Comparison of ENCODE assay signal across 23 mouse cellular contexts in genomic region chr14:14520195-14520594, GRCm38 (mm10).
A peak's percentile ranks its signal among the peaks of the same experiment; 100 is the strongest.
DNase-seq lines count a peak whose midpoint lies in the region; ATAC-seq and TF ChIP-seq lines count a peak whose summit lies in the region.
"Had no signal": no experiment of that assay in that cellular context is flagged by ENCODE, and none has a peak within 500 bp of the region (broad histone marks: within the 10 kb centered on the region; RNA-seq: fewer than 3 reads in every experiment).

No protein-coding gene starts in this region.

- no peak for TF ChIP-seq CTCF in small intestine, adult 2 months (IDR thresholded peaks at IDR 0.05; ENCODE audit: extremely low read depth, insufficient read length, insufficient replicate concordance, low read depth, low read length)

- H3K4me1 ChIP-seq in small intestine, adult 2 months (ENCODE audit: control insufficient read depth, insufficient read depth, insufficient read length, low read length): peaks cover 18% of the 10 kb centered on the region
- peaks cover 2% of the 10 kb centered on the region; the same call in 1 of the 2 replicates for H3K4me1 ChIP-seq in midbrain, embryonic 11.5 days (ENCODE audit: control insufficient read depth, insufficient read depth, low read length)
- H3K4me1 ChIP-seq: embryonic facial prominence, embryonic 15.5 days; forebrain, embryonic 12.5 days; heart, embryonic 13.5 days; liver, embryonic 15.5 days; midbrain, embryonic 12.5 days had no signal

- H3K36me3 ChIP-seq in small intestine, adult 2 months (ENCODE audit: control insufficient read depth, insufficient read depth, low read length): no peaks in the 10 kb centered on the region
- H3K36me3 ChIP-seq in midbrain, embryonic 11.5 days (ENCODE audit: control insufficient read depth, insufficient read depth, low read length): no peaks in the 10 kb centered on the region
- H3K36me3 ChIP-seq: embryonic facial prominence, embryonic 15.5 days; forebrain, embryonic 12.5 days; heart, embryonic 13.5 days; liver, embryonic 15.5 days; midbrain, embryonic 12.5 days had no signal

- H3K9ac ChIP-seq in midbrain, embryonic 11.5 days (ENCODE audit: low read length): no peak overlapping the region
- H3K9ac ChIP-seq: embryonic facial prominence, embryonic 15.5 days; forebrain, embryonic 12.5 days; heart, embryonic 13.5 days; liver, embryonic 15.5 days; midbrain, embryonic 12.5 days had no signal

- intact Hi-C loops in left cerebral cortex, postnatal 10 days (cut with DNase I): no loop called here

- peak; percentile 76 for ATAC-seq in common myeloid progenitor, adult 5-6 weeks (replicated peaks; ENCODE audit: low read depth, poor library complexity, severe bottlenecking)
- no peak for ATAC-seq in midbrain, embryonic 11.5 days (ENCODE audit: low FRiP score)
- ATAC-seq: hindbrain, postnatal 0 days; lung, postnatal 0 days had no signal

- no peaks in the 10 kb centered on the region for H3K27me3 ChIP-seq in small intestine, adult 2 months (ENCODE audit: control insufficient read depth, insufficient read depth, low read length)
- no peaks in the 10 kb centered on the region for H3K27me3 ChIP-seq in midbrain, embryonic 11.5 days (ENCODE audit: control insufficient read depth, insufficient read depth, low read length)
- H3K27me3 ChIP-seq: embryonic facial prominence, embryonic 15.5 days; forebrain, embryonic 12.5 days; heart, embryonic 13.5 days; liver, embryonic 15.5 days; midbrain, embryonic 12.5 days had no signal

- H3K9me3 ChIP-seq in midbrain, embryonic 11.5 days (ENCODE audit: control insufficient read depth, low read length): no peaks in the 10 kb centered on the region
- H3K9me3 ChIP-seq: embryonic facial prominence, embryonic 15.5 days; forebrain, embryonic 12.5 days; heart, embryonic 13.5 days; liver, embryonic 15.5 days; midbrain, embryonic 12.5 days had no signal

- TF ChIP-seq POLR2A in small intestine, adult 2 months (IDR thresholded peaks at IDR 0.05; ENCODE audit: low read depth, low read length): no peak

- no peak overlapping the region for H3K4me2 ChIP-seq in midbrain, embryonic 11.5 days
- H3K4me2 ChIP-seq: embryonic facial prominence, embryonic 15.5 days; forebrain, embryonic 12.5 days; heart, embryonic 13.5 days; liver, embryonic 15.5 days; midbrain, embryonic 12.5 days had no signal

- H3K4me3 ChIP-seq in small intestine, adult 2 months (ENCODE audit: low read depth, low read length): no peak overlapping the region
- no peak overlapping the region for H3K4me3 ChIP-seq in midbrain, embryonic 11.5 days (ENCODE audit: low read depth, low read length)
- H3K4me3 ChIP-seq: embryonic facial prominence, embryonic 15.5 days; forebrain, embryonic 12.5 days; heart, embryonic 13.5 days; liver, embryonic 15.5 days; midbrain, embryonic 12.5 days had no signal

- DNase-seq in adrenal gland, adult 8-10 months: peak; percentile 46
- no peak for DNase-seq in adrenal gland, postnatal 4 days (ENCODE audit: low spot score in 2 of 2)
- peak; percentile 10 for DNase-seq in layer of hippocampus, adult 9-11 months
- no peak for DNase-seq in layer of hippocampus, postnatal 25 days (ENCODE audit: extremely low spot score in 1 of 2, low spot score in 1 of 2)
- no peak for DNase-seq in midbrain, embryonic 11.5 days (ENCODE audit: low spot score, missing footprints)
- DNase-seq in left cerebral cortex, postnatal 10 days (ENCODE audit: extremely low spot score in 1 of 2, low spot score in 2 of 2): no peak
- DNase-seq: B cell, adult 2 months; cerebellum, postnatal 10 days; embryo, embryonic 11 days; gastrocnemius, postnatal 36 days; heart, postnatal 36 days; kidney, adult 9 months; kidney, postnatal 36 days; spleen, adult 18-20 months had no signal

- H3K27ac ChIP-seq in small intestine, adult 2 months (ENCODE audit: insufficient read depth, low read depth, low read length): peak overlapping the region; percentile 71; the same call in 1 of the 2 replicates
- no peak overlapping the region for H3K27ac ChIP-seq in midbrain, embryonic 11.5 days (ENCODE audit: low read depth, low read length)
- H3K27ac ChIP-seq: embryonic facial prominence, embryonic 15.5 days; forebrain, embryonic 12.5 days; heart, embryonic 13.5 days; hindbrain, postnatal 0 days; liver, embryonic 15.5 days; midbrain, embryonic 12.5 days had no signal

Comparison
In these comparisons a context has a peak if more than half of its experiments do, and no peak if none do; other contexts are left out.
1. DNase-seq: peak in adrenal gland, adult 8-10 months (single experiment) and layer of hippocampus, adult 9-11 months (single experiment); none in adrenal gland, postnatal 4 days (0 of 2), layer of hippocampus, postnatal 25 days (0 of 2), midbrain, embryonic 11.5 days (single experiment) and left cerebral cortex, postnatal 10 days (0 of 2).